ENCODE assay signal across 14 mouse cellular contexts in the genomic region with DNA sequence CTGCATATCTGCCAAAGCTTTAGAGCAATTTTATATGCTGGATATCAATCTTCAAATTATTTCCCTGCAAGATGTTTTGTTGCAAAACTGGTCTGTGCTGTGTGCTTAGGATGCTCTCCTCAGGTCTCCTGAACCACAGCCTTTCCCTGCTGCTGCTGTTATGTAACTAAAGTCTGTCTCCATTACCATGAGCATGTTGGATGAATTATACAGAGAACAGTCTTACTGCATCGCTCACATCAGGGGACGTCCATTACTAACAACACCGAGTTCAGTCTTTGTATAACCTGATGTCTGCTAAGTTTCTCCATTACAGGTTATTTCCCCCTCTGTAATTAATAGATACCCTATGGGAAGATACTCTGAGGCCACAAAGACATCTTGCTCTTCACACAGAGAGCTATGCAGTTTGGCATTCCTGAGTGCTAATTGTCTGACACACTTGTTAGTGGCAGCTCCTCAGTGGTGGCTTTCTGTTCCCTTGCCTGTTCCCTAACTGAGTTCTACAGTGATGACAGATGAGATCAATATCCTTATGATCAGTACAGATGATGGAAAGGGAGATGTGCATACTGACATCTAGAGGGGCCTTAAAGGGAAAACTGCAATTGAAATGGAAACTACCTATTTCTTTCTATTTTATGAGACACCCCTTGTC.
"Had no signal": no experiment of that assay in that cellular context is flagged by ENCODE, and none has a peak within 500 bp of the region (broad histone marks: within the 10 kb centered on the region; RNA-seq: fewer than 3 reads in every experiment).

No protein-coding gene starts in this region.

- H3K27me3 ChIP-seq: liver, embryonic 15.5 days; stomach, embryonic 15.5 days had no signal

- H3K4me3 ChIP-seq: limb, embryonic 10.5 days; liver, embryonic 15.5 days; myocyte; stomach, embryonic 15.5 days had no signal

- H3K36me3 ChIP-seq: limb, embryonic 10.5 days; liver, embryonic 15.5 days; stomach, embryonic 15.5 days had no signal

- H3K9ac ChIP-seq: liver, embryonic 15.5 days; stomach, embryonic 15.5 days had no signal

- H3K27ac ChIP-seq: limb, embryonic 10.5 days; liver, embryonic 15.5 days; stomach, embryonic 15.5 days had no signal

- H3K9me3 ChIP-seq: limb, embryonic 10.5 days; liver, embryonic 15.5 days; stomach, embryonic 15.5 days had no signal

- H3K4me1 ChIP-seq: liver, embryonic 15.5 days; stomach, embryonic 15.5 days had no signal

- DNase-seq: kidney, adult 8-10 months; kidney, postnatal 25 days; layer of hippocampus, adult 9-11 months; lung, adult 2 months; lung, postnatal 10 days; lung, postnatal 4 days; right cerebral cortex, postnatal 14 days; thymus, postnatal 36 days had no signal

- ATAC-seq: intestine, postnatal 0 days had no signal

- H3K4me2 ChIP-seq: liver, embryonic 11.5 days; liver, embryonic 15.5 days; stomach, embryonic 15.5 days had no signal
